Mouse (Mus musculus): ENCODE data around the gene Tcp10c.
"Not testable (repeated sequence)": the region's sequence is repeated elsewhere in the genome, so short reads cannot be mapped to it uniquely, and the experiment has no call there.

Gene Tcp10c

DNA sequence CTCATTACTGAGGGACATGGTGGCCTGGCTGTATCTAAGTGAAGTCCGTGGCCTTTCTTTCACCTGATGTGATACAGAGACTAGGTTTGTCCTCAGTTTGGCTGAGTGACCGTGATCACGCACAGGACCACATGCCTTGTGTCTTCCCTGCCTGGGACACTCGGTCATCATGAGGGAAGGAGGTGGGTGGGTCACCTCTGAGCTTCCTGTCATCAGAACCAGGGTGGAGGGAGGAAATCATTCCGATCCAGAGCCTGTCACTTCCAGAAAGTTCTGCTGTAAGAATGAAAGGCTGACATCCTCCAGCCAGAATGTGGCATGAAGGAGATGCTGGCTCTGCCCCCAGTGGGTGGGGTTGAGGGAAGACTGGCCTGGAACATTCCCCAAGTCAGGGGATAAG, 45.6 kb downstream of the Tcp10c start:
- DNase-seq = not testable (repeated sequence)

- not testable (repeated sequence) for DNase-seq
Observed at GRCm38 (mm10) chr17:13402118-13402517, 47.7 kb downstream of the Tcp10c start.

- DNase-seq = not testable (repeated sequence)
Observed at GRCm38 (mm10) chr17:13403527-13404131, 49.3 kb downstream of the Tcp10c start.

DNA sequence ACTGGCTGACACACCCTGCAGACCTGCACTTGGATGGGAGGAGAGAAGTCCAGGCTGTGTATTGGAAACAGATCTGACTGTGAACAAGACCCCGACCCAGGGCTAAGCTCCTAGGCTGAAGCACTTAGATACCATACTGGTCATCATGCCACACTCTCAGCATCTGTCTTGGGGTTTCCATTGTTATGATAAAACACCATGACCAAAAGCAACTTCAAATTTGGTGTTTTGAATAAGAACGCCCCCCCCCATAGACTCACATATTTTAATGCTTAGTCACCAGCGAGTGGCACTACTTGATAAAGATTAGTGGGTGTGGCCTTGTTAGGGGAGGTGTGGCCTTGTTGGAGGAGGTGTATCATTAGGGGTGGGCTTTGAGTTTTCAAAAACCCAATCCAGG, 51.7 kb downstream of the Tcp10c start:
- not testable (repeated sequence) for DNase-seq

DNA sequence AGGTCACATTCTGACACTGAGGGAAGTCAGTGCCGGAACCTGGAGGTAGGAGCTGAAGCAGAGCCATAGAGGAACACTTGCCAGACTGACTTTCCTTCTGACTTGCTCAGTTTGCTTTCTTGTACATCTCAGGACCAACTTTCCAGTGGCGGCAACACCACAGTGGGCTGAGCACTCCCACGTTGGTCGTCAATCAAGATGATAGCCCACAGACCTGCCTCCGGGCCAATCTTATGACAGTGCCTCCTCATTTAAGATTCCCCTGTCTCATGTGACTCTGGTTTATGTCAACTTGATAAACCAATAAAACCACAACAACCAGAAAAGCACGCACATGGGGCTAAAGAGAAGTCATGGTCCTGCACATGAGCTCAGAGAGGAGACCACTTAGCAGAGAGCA, 52.3 kb downstream of the Tcp10c start:
- DNase-seq = not testable (repeated sequence)

DNA sequence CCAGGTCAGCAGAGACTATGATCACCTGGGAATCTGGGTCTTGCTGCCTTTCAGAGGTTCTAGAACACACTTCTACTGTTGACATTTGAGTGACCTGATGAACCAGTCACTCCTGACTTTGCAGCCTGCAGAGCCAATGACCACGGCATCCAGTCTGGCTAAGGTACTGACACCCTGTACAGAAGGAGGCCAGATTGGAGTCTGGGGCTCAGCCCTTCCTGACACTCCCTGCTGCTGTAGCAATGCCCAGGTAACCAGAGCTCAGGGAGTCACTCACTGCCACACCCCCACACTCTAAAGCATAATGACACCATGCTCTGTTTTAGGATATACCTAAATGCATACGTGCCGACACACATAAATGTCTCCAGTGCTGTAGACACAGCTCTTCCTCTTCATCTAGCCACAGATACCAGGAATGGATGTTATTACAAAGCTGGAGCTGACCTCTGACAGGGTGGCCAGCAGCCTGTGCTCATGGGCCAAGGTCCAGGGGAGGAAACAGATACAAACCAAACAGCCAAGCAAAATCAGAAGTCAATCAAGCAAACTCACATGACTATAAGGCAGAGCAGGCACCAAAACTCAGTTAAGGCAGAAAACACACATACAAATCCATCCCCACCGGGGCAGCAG, 53.4 kb downstream of the Tcp10c start:
- DNase-seq = not testable (repeated sequence)

GRCm38 (mm10) chr17:13408257-13408633, 53.9 kb downstream of the Tcp10c start:
- DNase-seq = not testable (repeated sequence)

- DNase-seq = not testable (repeated sequence)
Observed at GRCm38 (mm10) chr17:13421022-13421591, 66.7 kb downstream of the Tcp10c start.

DNA sequence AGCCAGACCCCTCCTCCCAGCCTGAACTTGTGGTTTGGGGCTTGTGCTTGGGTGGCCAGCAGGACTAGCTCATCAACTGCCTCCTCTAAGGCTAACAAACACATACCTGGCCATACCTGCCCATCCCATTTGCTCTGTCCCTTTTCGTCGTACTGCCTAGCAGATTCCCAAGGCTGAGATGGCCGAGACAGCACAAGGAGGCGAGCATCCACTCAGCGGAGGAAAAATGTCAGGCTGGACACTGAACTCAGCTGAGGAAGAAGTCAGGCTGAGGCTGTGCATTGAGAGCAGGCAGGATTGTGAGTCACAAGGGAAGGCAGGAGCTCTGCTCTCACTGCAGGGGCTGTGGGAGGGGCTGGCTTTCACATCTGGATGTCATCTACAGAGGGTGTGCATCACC, 68.3 kb downstream of the Tcp10c start:
- DNase-seq = not testable (repeated sequence)

- DNase-seq = not testable (repeated sequence)
Observed at GRCm38 (mm10) chr17:13423373-13424024, 69.1 kb downstream of the Tcp10c start.

GRCm38 (mm10) chr17:13424321-13424720, 69.9 kb downstream of the Tcp10c start:
- DNase-seq = not testable (repeated sequence)

- DNase-seq = not testable (repeated sequence)
Observed at GRCm38 (mm10) chr17:13425694-13426093, 71.3 kb downstream of the Tcp10c start.

DNA sequence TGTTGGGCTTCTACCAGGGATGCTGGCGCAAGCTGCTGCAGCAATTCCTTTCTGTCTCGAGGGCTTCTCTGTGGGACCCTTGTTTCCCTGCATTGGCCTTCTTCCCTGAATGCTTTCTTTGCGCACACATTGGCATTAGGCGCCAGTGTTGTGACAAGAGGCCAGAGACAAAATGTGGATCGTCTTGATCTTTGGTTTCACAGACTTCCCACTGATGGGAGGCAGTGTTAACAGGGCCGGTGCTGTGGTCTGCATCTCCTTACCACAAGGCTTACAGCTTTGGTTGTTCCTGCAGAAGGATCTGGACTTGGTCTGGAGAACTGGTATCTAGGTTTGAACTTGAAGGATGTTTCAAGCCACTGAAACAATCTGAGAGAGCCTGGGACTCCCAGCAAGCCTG, 72.1 kb downstream of the Tcp10c start:
- not testable (repeated sequence) for DNase-seq
